Mouse (Mus musculus) embryonic facial prominence, embryonic 13.5 days (tissue): Measurements from ENCODE around the gene Wars. TPM values are rescaled to one million over a fixed set of nuclear protein-coding genes. Genes with fewer than 3 reads are reported as not detected.
A peak's percentile ranks its signal among the peaks of the same experiment; 100 is the strongest.
"Not testable (repeated sequence)": the region's sequence is repeated elsewhere in the genome, so short reads cannot be mapped to it uniquely, and the experiment has no call there.

ENCODE experiments used
- ATAC-seq: fragments of 200-750 bp; cut with Nextera tagmentation; 2 replicates; pipeline ENCODE4 v1.8.0; 2017; ENCODE audit warnings: low read depth; ENCODE audit not compliant: insufficient number of reproducible peaks, insufficient read depth, low FRiP score, low TSS enrichment
- H3K27ac ChIP-seq: fragments of 300-500 bp; sonication (generic); 2 replicates; pipeline ENCODE4 v1.5.1; 2015; ENCODE audit warnings: moderate library complexity, mild to moderate bottlenecking, inconsistent platforms
- H3K27me3 ChIP-seq: fragments of 300-500 bp; sonication (generic); 2 replicates; pipeline ENCODE4 v1.6.1; 2015; ENCODE audit warnings: mild to moderate bottlenecking, inconsistent platforms
- H3K36me3 ChIP-seq: fragments of 300-500 bp; sonication (generic); 2 replicates; pipeline ENCODE4 v1.6.1; 2015; ENCODE audit warnings: mild to moderate bottlenecking, inconsistent platforms
- H3K4me1 ChIP-seq: fragments of 300-500 bp; sonication (generic); 2 replicates; pipeline ENCODE4 v1.6.1; 2015; ENCODE audit warnings: inconsistent platforms
- H3K4me2 ChIP-seq: fragments of 300-500 bp; sonication (generic); 2 replicates; pipeline ENCODE4 v1.6.1; 2015; ENCODE audit warnings: moderate library complexity, mild to moderate bottlenecking, inconsistent platforms
- H3K4me3 ChIP-seq: fragments of 300-500 bp; sonication (generic); 2 replicates; pipeline ENCODE4 v1.5.1; 2015; ENCODE audit warnings: mild to moderate bottlenecking, inconsistent platforms
- H3K9ac ChIP-seq: fragments of 300-500 bp; sonication (generic); 2 replicates; pipeline ENCODE4 v1.6.1; 2015; ENCODE audit warnings: mild to moderate bottlenecking, inconsistent platforms
- H3K9me3 ChIP-seq: fragments of 300-500 bp; sonication (generic); 2 replicates; pipeline ENCODE4 v1.6.1; 2016; ENCODE audit warnings: inconsistent platforms
- WGBS: fragments of 180-500 bp; shearing (Covaris S2); methylation state at CpG from one replicate; pipeline ENCODE4 v1.1.7; 2015; ENCODE audit warnings: mixed read lengths; 5-methylcytosine and 5-hydroxymethylcytosine counted together
- polyA plus RNA-seq: library from polyadenylated mRNA; unstranded; fragments of >200 nt; fragmentation: Nextera tagmentation; extraction: Ambion mirVana; gene quantifications from 2 replicates; pipeline ENCODE4 v1.2.1, GENCODE M21; 2015

Gene Wars
- polyA plus RNA-seq, 1 experiment from 2014 or later = 78.6 TPM

GRCm38 (mm10) chr12:108855081-108855480 lies 38.9 kb downstream of the Wars start:
- H3K27me3 ChIP-seq = no peaks in the 10 kb centered on the region
- no peaks in the 10 kb centered on the region; the same call in 1 of the 2 replicates for H3K4me1 ChIP-seq
- H3K9me3 ChIP-seq = no peaks in the 10 kb centered on the region
- H3K4me3 ChIP-seq = no peak overlapping the region
- H3K36me3 ChIP-seq = peaks cover 34% of the 10 kb centered on the region
- H3K27ac ChIP-seq = no peak overlapping the region
- ATAC-seq = no peak
- H3K4me2 ChIP-seq = no peak overlapping the region
- 86% methylated on average over 10 of the region's 10 CpGs for WGBS
- no peak overlapping the region for H3K9ac ChIP-seq

DNA sequence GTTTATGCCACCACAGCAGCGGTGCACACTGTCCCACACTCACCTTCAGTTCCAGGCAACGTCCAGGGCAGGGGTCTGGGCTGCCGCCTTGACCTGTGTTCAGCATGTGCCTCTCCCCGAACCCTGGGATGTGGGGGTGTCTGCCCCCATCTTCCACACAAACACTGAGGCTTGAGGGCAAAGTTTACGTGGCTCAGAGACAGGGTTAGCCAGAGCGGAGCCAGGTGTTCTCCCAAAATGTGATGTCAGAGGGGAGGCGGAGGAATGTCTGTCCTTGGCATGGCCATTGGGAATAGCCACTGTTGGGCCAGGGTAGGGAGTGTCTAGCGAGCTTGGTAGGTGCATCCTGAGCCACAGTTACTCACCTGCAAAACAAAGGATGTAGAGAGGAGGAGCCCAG lies 41.2 kb downstream of the Wars start:
- H3K9ac ChIP-seq = no peak overlapping the region
- no peak overlapping the region for H3K27ac ChIP-seq
- ATAC-seq = no peak
- no peak overlapping the region for H3K4me2 ChIP-seq
- no peaks in the 10 kb centered on the region for H3K27me3 ChIP-seq
- H3K4me1 ChIP-seq = no peaks in the 10 kb centered on the region; the same call in 1 of the 2 replicates
- H3K9me3 ChIP-seq = no peaks in the 10 kb centered on the region
- H3K36me3 ChIP-seq = peaks cover 21% of the 10 kb centered on the region
- H3K4me3 ChIP-seq = no peak overlapping the region
- 90% methylated on average over 8 of the region's 8 CpGs for whole genome bisulfite sequencing

DNA sequence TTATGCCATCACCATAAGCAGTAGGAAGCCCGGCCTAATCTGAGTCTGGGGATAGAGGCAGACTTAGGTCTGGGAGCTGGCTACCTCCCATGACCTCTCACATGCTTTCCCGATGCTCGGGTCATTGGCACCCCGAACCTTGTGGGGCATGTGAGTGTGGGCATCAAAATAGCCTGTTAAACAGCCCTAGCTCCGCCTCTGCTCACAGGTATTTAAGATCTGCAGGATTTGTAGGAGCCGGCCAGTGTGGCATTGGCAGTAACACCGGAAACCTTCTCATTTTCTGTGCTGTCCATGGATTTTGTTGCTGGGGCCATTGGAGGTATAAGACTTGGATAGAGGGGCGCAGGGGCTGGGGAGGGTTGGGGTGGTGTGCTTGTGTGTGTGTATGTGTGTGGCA lies 43.1 kb downstream of the Wars start:
- ATAC-seq = no peak

DNA sequence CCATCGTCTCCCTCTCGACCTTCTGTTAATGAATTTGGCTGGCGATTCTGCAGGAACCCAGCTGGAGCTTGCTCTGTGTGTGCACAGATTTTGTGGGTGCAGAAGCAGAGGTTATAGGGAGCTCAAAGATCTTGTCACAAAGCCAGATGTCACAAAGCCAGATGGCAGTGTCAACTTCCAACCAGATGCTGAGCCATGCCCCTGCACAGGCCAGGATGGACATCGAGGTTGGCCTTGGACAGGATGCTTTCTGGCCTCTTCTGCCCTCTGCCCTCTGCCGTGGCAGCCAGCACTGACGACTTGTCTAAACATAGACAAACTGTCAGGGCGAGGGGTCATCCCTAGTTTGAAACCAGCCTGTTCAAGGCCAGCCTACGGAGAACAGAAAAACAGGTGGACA lies 43.8 kb downstream of the Wars start:
- no peaks in the 10 kb centered on the region for H3K4me1 ChIP-seq
- no peak overlapping the region for H3K4me2 ChIP-seq
- no peak overlapping the region for H3K9ac ChIP-seq
- peaks cover 24% of the 10 kb centered on the region for H3K36me3 ChIP-seq
- no peak overlapping the region for H3K27ac ChIP-seq
- no peak overlapping the region for H3K4me3 ChIP-seq
- no peak for ATAC-seq
- no peaks in the 10 kb centered on the region for H3K27me3 ChIP-seq
- no peaks in the 10 kb centered on the region for H3K9me3 ChIP-seq
- WGBS = 46% methylated on average over 8 of the region's 8 CpGs

More for the DNA sequence above, 43.1 kb downstream of the Wars start:
- H3K4me2 ChIP-seq = no peak overlapping the region
- no peaks in the 10 kb centered on the region for H3K27me3 ChIP-seq
- no peaks in the 10 kb centered on the region for H3K4me1 ChIP-seq
- WGBS = 87% methylated on average over 8 of the region's 8 CpGs
- H3K9me3 ChIP-seq = no peaks in the 10 kb centered on the region
- H3K4me3 ChIP-seq = no peak overlapping the region
- H3K36me3 ChIP-seq = peaks cover 24% of the 10 kb centered on the region
- no peak overlapping the region for H3K27ac ChIP-seq
- H3K9ac ChIP-seq = no peak overlapping the region

- no peak for ATAC-seq
- H3K4me3 ChIP-seq = no peak overlapping the region
- no peak overlapping the region for H3K9ac ChIP-seq
- no peak overlapping the region for H3K27ac ChIP-seq
- WGBS = 82% methylated on average over 4 of the region's 4 CpGs
- H3K27me3 ChIP-seq = no peaks in the 10 kb centered on the region
- H3K4me2 ChIP-seq = no peak overlapping the region
- H3K36me3 ChIP-seq = peaks cover 28% of the 10 kb centered on the region
- H3K9me3 ChIP-seq = no peaks in the 10 kb centered on the region
- H3K4me1 ChIP-seq = no peaks in the 10 kb centered on the region
Observed at GRCm38 (mm10) chr12:108849488-108850022, 44.4 kb downstream of the Wars start.

DNA sequence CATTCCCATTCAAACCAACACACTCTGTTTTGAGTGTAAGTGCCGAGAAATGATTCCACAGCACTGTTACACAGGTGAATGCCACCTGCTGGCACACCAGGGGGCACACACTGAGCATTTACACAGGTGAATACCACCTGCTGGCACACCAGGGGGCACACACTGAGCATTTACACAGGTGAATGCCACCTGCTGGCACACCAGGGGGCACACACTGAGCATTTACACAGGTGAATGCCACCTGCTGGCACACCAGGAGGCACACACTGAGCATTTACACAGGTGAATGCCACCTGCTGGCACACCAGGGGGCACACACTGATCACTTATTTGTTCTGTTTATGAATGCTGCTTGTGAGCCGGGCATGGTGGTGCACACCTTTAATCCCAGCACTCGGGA lies 45.9 kb downstream of the Wars start:
- H3K27ac ChIP-seq, H3K9me3 ChIP-seq, H3K4me1 ChIP-seq, H3K9ac ChIP-seq, H3K4me3 ChIP-seq, H3K4me2 ChIP-seq, ATAC-seq, H3K27me3 ChIP-seq: not testable (repeated sequence)
- 91% methylated on average over 3 of the region's 3 CpGs for WGBS
- peaks cover 36% of the 10 kb centered on the region for H3K36me3 ChIP-seq

GRCm38 (mm10) chr12:108842663-108843062 lies 51.3 kb downstream of the Wars start:
- Histone ChIP-seq H3K4me3 (no peak overlapping the region), H3K9ac (no peak overlapping the region), H3K4me1 (peaks cover 14% of the 10 kb centered on the region), H3K4me2 (no peak overlapping the region), H3K27me3 (no peaks in the 10 kb centered on the region), H3K27ac (no peak overlapping the region), H3K9me3 (no peaks in the 10 kb centered on the region), H3K36me3 (peaks cover 66% of the 10 kb centered on the region)
- no peak for ATAC-seq
- 85% methylated on average over 7 of the region's 7 CpGs for WGBS

DNA sequence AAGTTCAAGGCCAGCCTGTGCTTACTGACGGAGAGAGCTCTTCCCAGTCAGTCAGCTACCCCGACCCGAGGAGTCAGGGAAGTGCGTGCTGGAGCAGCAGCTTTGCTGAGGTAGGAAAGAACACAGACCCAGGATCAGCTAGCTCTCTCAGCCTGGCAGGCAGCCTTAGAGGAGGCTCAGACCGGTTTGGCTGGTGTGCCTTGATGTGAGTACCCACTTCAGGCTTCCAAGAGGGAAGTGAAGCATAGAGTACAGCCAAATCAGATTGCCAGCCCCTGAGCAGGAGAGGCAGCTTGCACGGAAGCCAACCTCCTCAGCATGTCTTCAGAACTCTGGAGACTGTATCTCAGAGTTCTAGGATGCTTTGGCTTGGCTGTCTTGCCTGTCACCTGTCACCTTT lies 52.8 kb downstream of the Wars start:
- ATAC-seq = no peak
- no peaks in the 10 kb centered on the region for H3K9me3 ChIP-seq
- no peak overlapping the region for H3K9ac ChIP-seq
- no peaks in the 10 kb centered on the region for H3K27me3 ChIP-seq
- no peak overlapping the region for H3K4me3 ChIP-seq
- peaks cover 60% of the 10 kb centered on the region for H3K36me3 ChIP-seq
- no peak overlapping the region for H3K27ac ChIP-seq
- no peak overlapping the region for H3K4me2 ChIP-seq
- WGBS = 82% methylated on average over 6 of the region's 6 CpGs
- H3K4me1 ChIP-seq = peaks cover 27% of the 10 kb centered on the region

DNA sequence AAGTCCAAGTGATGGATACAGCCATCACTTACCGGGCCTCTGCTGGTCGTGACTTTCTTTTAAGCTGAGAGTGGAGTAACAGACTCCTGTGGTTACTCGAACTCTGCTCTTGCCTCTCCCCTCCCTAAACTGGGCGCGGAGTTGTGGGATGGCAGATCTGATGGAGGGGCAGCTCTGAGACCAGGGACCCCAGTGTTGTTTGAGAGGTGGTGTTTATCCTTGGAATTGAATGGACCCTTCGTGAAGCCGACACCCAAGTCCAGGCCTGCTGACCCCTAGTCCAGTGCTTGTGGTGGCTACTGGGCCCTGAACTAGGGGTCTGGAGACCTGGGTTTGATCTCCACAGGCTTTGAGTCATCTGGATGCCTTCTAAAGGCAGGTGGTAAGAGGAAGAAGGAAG lies 57.3 kb downstream of the Wars start:
- H3K9ac ChIP-seq = peak overlapping the region; percentile 90
- H3K27me3 ChIP-seq = no peaks in the 10 kb centered on the region
- peaks cover 48% of the 10 kb centered on the region for H3K4me1 ChIP-seq
- H3K9me3 ChIP-seq = no peaks in the 10 kb centered on the region
- H3K36me3 ChIP-seq = peaks cover 21% of the 10 kb centered on the region
- H3K4me2 ChIP-seq = peak overlapping the region; percentile 97
- peak overlapping the region; percentile 85 for H3K27ac ChIP-seq
- ATAC-seq = no peak
- WGBS = 46% methylated on average over 7 of the region's 7 CpGs
- peak overlapping the region; percentile 73 for H3K4me3 ChIP-seq

GRCm38 (mm10) chr12:108835840-108836409 lies 58.0 kb downstream of the Wars start, which contains the start of the genes Slc25a29 and Slc25a47:
TSS of gene Slc25a29 (minus strand) at chr12:108835883.
TSS of gene Slc25a47 (plus strand) at chr12:108836046.
- Histone ChIP-seq H3K4me3 (peak within 1 kb of the TSS; percentile 73), H3K9me3 (no peaks in the 10 kb centered on the region), H3K4me2 (peak within 1 kb of the TSS; percentile 97), H3K27ac (peak within 1 kb of the TSS; percentile 85), H3K4me1 (peaks cover 48% of the 10 kb centered on the region), H3K27me3 (no peaks in the 10 kb centered on the region), H3K36me3 (peaks cover 13% of the 10 kb centered on the region), H3K9ac (peak within 1 kb of the TSS; percentile 90)
- 1% methylated on average over 53 of the region's 53 CpGs for WGBS
- peak; percentile 99 for ATAC-seq

DNA sequence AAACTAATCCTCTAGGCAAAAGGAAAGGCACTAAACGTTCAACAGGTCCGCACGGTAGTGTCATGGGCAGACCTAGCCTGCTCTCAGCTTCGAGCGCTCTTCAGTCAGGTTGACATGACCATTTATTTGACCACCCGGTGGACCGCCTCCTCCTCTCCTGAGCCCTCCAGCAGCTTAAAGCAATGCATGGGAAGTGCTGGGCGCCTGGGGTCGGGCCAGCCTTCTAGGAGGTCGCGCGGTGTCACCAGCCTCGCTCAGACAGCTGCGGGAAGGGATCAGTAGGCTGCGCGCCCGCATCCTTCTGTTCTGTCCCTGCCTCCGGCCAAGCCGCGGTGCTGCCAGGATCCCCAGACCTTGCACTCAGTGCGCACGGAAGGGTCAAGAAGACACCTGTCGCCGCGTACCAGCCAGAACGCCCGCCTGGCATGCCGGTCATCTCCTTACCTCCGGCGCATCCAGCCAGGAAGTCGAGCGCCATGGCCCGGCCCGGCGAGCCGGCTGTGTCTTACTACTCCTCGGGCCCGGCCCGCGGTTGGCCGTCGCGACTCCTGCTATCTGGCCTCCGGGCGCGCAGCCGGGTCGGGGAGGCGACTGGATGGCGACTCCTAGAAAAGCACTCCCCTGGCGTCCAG lies 58.6 kb downstream of the Wars start:
- Histone ChIP-seq H3K36me3 (peaks cover 9% of the 10 kb centered on the region; the same call in 1 of the 2 replicates), H3K4me2 (peak overlapping the region; percentile 97), H3K4me1 (peaks cover 48% of the 10 kb centered on the region), H3K9me3 (no peaks in the 10 kb centered on the region), H3K9ac (peak overlapping the region; percentile 90), H3K27ac (no peak overlapping the region), H3K27me3 (no peaks in the 10 kb centered on the region), H3K4me3 (peak overlapping the region; percentile 73)
- 1% methylated on average over 51 of the region's 51 CpGs for WGBS
- no peak for ATAC-seq

DNA sequence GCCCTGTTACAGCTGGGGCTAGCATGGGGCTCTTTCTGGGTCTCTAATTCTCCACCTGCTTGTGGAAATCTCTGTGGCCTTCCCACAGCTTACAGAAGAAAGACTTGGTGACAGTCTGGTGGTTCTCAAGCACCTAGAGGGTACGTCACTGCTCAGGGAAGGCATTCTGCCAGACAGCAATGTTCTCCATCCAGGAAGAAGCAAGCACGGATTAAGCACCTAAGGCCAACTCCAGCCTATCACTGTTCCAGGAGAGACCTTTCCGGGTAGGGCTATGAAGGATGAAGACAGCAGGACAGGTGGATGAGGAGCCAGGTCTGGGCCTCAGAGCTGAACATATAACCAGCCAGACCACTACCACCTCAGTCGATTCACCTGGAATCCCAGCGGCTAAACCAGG lies 59.2 kb downstream of the Wars start:
- ATAC-seq = no peak
- WGBS = 34% methylated on average over 5 of the region's 5 CpGs
- H3K27me3 ChIP-seq = no peaks in the 10 kb centered on the region

More for the DNA sequence above, 59.2 kb downstream of the Wars start:
- Histone ChIP-seq H3K4me3 (peak overlapping the region; percentile 73), H3K9ac (peak overlapping the region; percentile 90), H3K4me2 (peak overlapping the region; percentile 97), H3K4me1 (peaks cover 47% of the 10 kb centered on the region), H3K9me3 (no peaks in the 10 kb centered on the region), H3K36me3 (peaks cover 9% of the 10 kb centered on the region; the same call in 1 of the 2 replicates), H3K27ac (no peak overlapping the region)
